7 mouse cellular contexts compared by ENCODE assay signal in the genomic region with DNA sequence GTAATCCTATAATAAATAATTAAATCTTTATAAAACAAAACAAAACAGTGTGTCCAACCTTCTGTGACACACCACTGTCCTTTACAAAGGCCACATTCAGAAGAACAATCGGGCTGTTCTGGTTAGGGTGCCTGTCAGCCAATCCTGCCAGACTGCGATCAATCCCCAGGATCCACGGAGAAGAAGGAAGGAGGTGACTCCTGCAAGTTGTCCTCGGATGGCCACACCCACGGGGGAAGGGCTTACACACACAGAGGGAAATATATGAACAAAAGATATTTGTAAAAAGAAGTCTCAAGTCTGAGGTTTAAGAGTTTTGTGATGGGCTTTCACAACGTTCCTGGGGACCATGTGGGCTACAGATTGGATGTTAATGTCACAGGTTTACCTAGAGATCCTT. TPM values are rescaled to one million over a fixed set of nuclear protein-coding genes. Genes with fewer than 3 reads are reported as not detected.
DNase-seq lines count a peak whose midpoint lies in the region; ATAC-seq and TF ChIP-seq lines count a peak whose summit lies in the region.

TSS of gene Zfp239 (plus strand) at position 253 of the 400 bp plus-strand sequence.

- peak within 1 kb of the TSS; percentile 80 for H3K4me2 ChIP-seq in lung, embryonic 14.5 days
- H3K4me2 ChIP-seq in embryonic facial prominence, embryonic 11.5 days (ENCODE audit: low read depth, low read length) = peak within 1 kb of the TSS; percentile 87
- H3K4me2 ChIP-seq in intestine, embryonic 14.5 days (ENCODE audit: low read length) = peak within 1 kb of the TSS; percentile 88

- 66% methylated on average over 6 of the region's 6 CpGs for WGBS in lung, embryonic 14.5 days
- 60% methylated on average over 6 of the region's 6 CpGs for WGBS in embryonic facial prominence, embryonic 11.5 days
- 64% methylated on average over 6 of the region's 6 CpGs for WGBS in intestine, embryonic 14.5 days
- 88% methylated on average over 6 of the region's 6 CpGs for WGBS in macrophage (ENCODE audit: missing documents)

- H3K9ac ChIP-seq in lung, embryonic 14.5 days = peak within 1 kb of the TSS; percentile 63
- peak within 1 kb of the TSS; percentile 80 for H3K9ac ChIP-seq in embryonic facial prominence, embryonic 11.5 days (replicated peaks; ENCODE audit: low read length)
- H3K9ac ChIP-seq in intestine, embryonic 14.5 days (ENCODE audit: low read length) = peak within 1 kb of the TSS; percentile 60

- H3K27ac ChIP-seq in lung, embryonic 14.5 days (ENCODE audit: low read depth) = no peak within 1 kb of the TSS
- no peak within 1 kb of the TSS for H3K27ac ChIP-seq in embryonic facial prominence, embryonic 11.5 days (replicated peaks; ENCODE audit: low read depth, low read length)
- no peak within 1 kb of the TSS for H3K27ac ChIP-seq in intestine, embryonic 14.5 days (ENCODE audit: low read depth)
- H3K27ac ChIP-seq in macrophage = no peak within 1 kb of the TSS

- H3K27me3 ChIP-seq in lung, embryonic 14.5 days (ENCODE audit: insufficient read depth, low read length) = no peaks in the 10 kb centered on the region
- H3K27me3 ChIP-seq in embryonic facial prominence, embryonic 11.5 days (ENCODE audit: control insufficient read depth, insufficient read depth, low read length) = no peaks in the 10 kb centered on the region
- no peaks in the 10 kb centered on the region for H3K27me3 ChIP-seq in intestine, embryonic 14.5 days (replicated peaks; ENCODE audit: control insufficient read depth, insufficient read depth, low read length)

- no peak for TF ChIP-seq CTCF in lung, embryonic 14.5 days (IDR thresholded peaks at IDR 0.05; ENCODE audit: low read depth)

- H3K9me3 ChIP-seq in lung, embryonic 14.5 days (ENCODE audit: low read depth, low read length) = no peaks in the 10 kb centered on the region
- H3K9me3 ChIP-seq in embryonic facial prominence, embryonic 11.5 days (replicated peaks; ENCODE audit: control insufficient read depth, low read length) = no peaks in the 10 kb centered on the region
- H3K9me3 ChIP-seq in intestine, embryonic 14.5 days (ENCODE audit: control insufficient read depth, low read length) = no peaks in the 10 kb centered on the region

- peak within 1 kb of the TSS; percentile 64 for H3K4me3 ChIP-seq in lung, embryonic 14.5 days (ENCODE audit: low read depth, low read length)
- peak within 1 kb of the TSS; percentile 73 for H3K4me3 ChIP-seq in embryonic facial prominence, embryonic 11.5 days (ENCODE audit: low read depth, low read length)
- H3K4me3 ChIP-seq in intestine, embryonic 14.5 days (ENCODE audit: low read depth, low read length) = peak within 1 kb of the TSS; percentile 60
- peak within 1 kb of the TSS; percentile 47 for H3K4me3 ChIP-seq in macrophage (ENCODE audit: inconsistent target)

- H3K4me1 ChIP-seq in lung, embryonic 14.5 days (ENCODE audit: insufficient read depth) = peaks cover 6% of the 10 kb centered on the region; the same call in 1 of the 2 replicates
- no peaks in the 10 kb centered on the region for H3K4me1 ChIP-seq in embryonic facial prominence, embryonic 11.5 days (ENCODE audit: control insufficient read depth, insufficient read depth, low read length)
- H3K4me1 ChIP-seq in intestine, embryonic 14.5 days (replicated peaks; ENCODE audit: control insufficient read depth, insufficient read depth, low read length) = no peaks in the 10 kb centered on the region

- ATAC-seq in lung, embryonic 14.5 days (ENCODE audit: insufficient read depth) = no peak
- ATAC-seq in embryonic facial prominence, embryonic 11.5 days (replicated peaks; ENCODE audit: insufficient number of reproducible peaks, low FRiP score, low TSS enrichment, low read depth) = no peak
- no peak for ATAC-seq in intestine, embryonic 14.5 days (replicated peaks; ENCODE audit: low FRiP score, low TSS enrichment, low read depth)

- H3K79me2 ChIP-seq in macrophage (ENCODE audit: inconsistent target) = no peaks in the 10 kb centered on the region

- no peak for DNase-seq in lung, embryonic 14.5 days
- no peak for DNase-seq in lung, postnatal 36 days
- DNase-seq in embryonic facial prominence, embryonic 11.5 days (ENCODE audit: low spot score) = no peak
- DNase-seq in intestine, embryonic 14.5 days (ENCODE audit: low spot score) = no peak
- DNase-seq in retina, postnatal 1 day = no peak
- no peak for DNase-seq in spleen, adult 18-20 months

- H3K36me3 ChIP-seq in lung, embryonic 14.5 days (ENCODE audit: insufficient read depth) = no peaks in the 10 kb centered on the region
- no peaks in the 10 kb centered on the region for H3K36me3 ChIP-seq in embryonic facial prominence, embryonic 11.5 days (replicated peaks; ENCODE audit: control insufficient read depth, insufficient read depth, low read depth, low read length)
- H3K36me3 ChIP-seq in intestine, embryonic 14.5 days (ENCODE audit: control insufficient read depth, insufficient read depth, low read length) = no peaks in the 10 kb centered on the region
- H3K36me3 ChIP-seq in macrophage (ENCODE audit: inconsistent target) = no peaks in the 10 kb centered on the region

RNA-seq across cellular contexts. Expression of gene Zfp239, which starts in this region (rescaled TPM):
- 9.3 and 12.3 TPM in 2 replicates for polyA plus RNA-seq in lung, embryonic 14.5 days (2014; fragmentation: Nextera tagmentation; extraction: Ambion mirVana)
- polyA plus RNA-seq in embryonic facial prominence, embryonic 11.5 days (2014; fragmentation: Nextera tagmentation; extraction: Ambion mirVana) = 13.9 and 15.5 TPM in 2 replicates
- polyA plus RNA-seq in intestine, embryonic 14.5 days (2014; fragmentation: Nextera tagmentation; extraction: Ambion mirVana) = 6.8 and 8.4 TPM in 2 replicates
- 1 to 10 TPM in 2 of 26 experiments, under 1 TPM in 8, not detected in 16; 0.23 to 1.9 (median 0.70) TPM for total RNA-seq in macrophage (2018; cell fraction: chromatin; rRNA removed)
- under 1 TPM; 0.10 to 0.65 (median 0.20) TPM for total RNA-seq in macrophage (2018; cell fraction: cytosol; rRNA removed)
- total RNA-seq in macrophage (2018; cell fraction: nucleus; rRNA removed) = 1 to 10 TPM in 1 of 26 experiments, under 1 TPM in 10, not detected in 15; 0.17 to 1.2 (median 0.36) TPM
- polyA plus RNA-seq in macrophage (2018) = 0.40 to 0.84 TPM (median 0.42 TPM) in 3 replicates
